Mouse (Mus musculus) kidney, postnatal 0 days (tissue): ENCODE data around the gene Mien1. TPM values are rescaled to one million over a fixed set of nuclear protein-coding genes. Genes with fewer than 3 reads are reported as not detected.

Source experiments
- ATAC-seq: fragments of 200-750 bp; cut with Nextera tagmentation; replicated peaks from 2 replicates; pipeline ENCODE4 v1.8.0; 2017; ENCODE audit warnings: low read depth, moderate number of reproducible peaks, moderate TSS enrichment, moderate library complexity; ENCODE audit not compliant: low FRiP score
- DNase-seq: peaks from one replicate; pipeline ENCODE4 v3.0.0-alpha.2; 2016; ENCODE audit warnings: low spot score
- H3K27ac ChIP-seq: fragments of 300-500 bp; sonication (generic); 2 replicates; pipeline ENCODE4 v1.5.1; 2014; ENCODE audit warnings: mild to moderate bottlenecking
- H3K27me3 ChIP-seq: fragments of 300-500 bp; sonication (generic); 2 replicates; pipeline ENCODE4 v1.6.1; 2014; ENCODE audit warnings: low read length, mixed read lengths; ENCODE audit not compliant: insufficient read depth
- H3K36me3 ChIP-seq: fragments of 300-500 bp; sonication (generic); 2 replicates; pipeline ENCODE4 v1.6.1; 2014; ENCODE audit warnings: low read length, mixed read lengths; ENCODE audit not compliant: insufficient read depth
- H3K4me1 ChIP-seq: fragments of 300-500 bp; sonication (generic); replicated peaks from 2 replicates; pipeline ENCODE4 v1.6.1; 2014; ENCODE audit warnings: antibody characterized with exemption, low read length, mixed read lengths; ENCODE audit not compliant: insufficient read depth
- H3K4me2 ChIP-seq: fragments of 300-500 bp; sonication (generic); 2 replicates; pipeline ENCODE4 v1.6.1; 2014; ENCODE audit warnings: mild to moderate bottlenecking, low read length, moderate library complexity, mixed read lengths
- H3K4me3 ChIP-seq: fragments of 300-500 bp; sonication (generic); replicated peaks from 2 replicates; pipeline ENCODE4 v1.5.1; 2014; ENCODE audit warnings: low read depth, low read length
- H3K9ac ChIP-seq: fragments of 300-500 bp; sonication (generic); 2 replicates; pipeline ENCODE4 v1.6.1; 2014; ENCODE audit warnings: low read depth, low read length
- H3K9me3 ChIP-seq: fragments of 300-500 bp; sonication (generic); replicated peaks from 2 replicates; pipeline ENCODE4 v1.6.1; 2016; ENCODE audit warnings: low read length, inconsistent platforms, mixed read lengths
- CTCF ChIP-seq: IDR thresholded peaks from 2 replicates; pipeline ENCODE4 v1.5.1; 2016; ENCODE audit warnings: antibody characterized with exemption, low read depth, mild to moderate bottlenecking, moderate library complexity
- WGBS: fragments of 180-500 bp; shearing (Covaris S2); extraction: QIAGEN DNeasy Blood & Tissue Kit; methylation state at CpG from one replicate; pipeline ENCODE4 v1.1.7; 2014; 5-methylcytosine and 5-hydroxymethylcytosine counted together
- polyA plus RNA-seq: library from polyadenylated mRNA; unstranded; fragments of >200 nt; fragmentation: Nextera tagmentation; extraction: Ambion mirVana; gene quantifications from 2 replicates; pipeline ENCODE4 v1.2.1, GENCODE M21; 2015

Gene Mien1
- polyA plus RNA-seq: 155 and 158 TPM in 2 replicates

- WGBS: 2% methylated on average over 43 of the region's 43 CpGs
- Histone ChIP-seq H3K36me3 (peaks cover 22% of the 10 kb centered on the region), H3K4me2 (peak within 1 kb of the TSS; percentile 95), H3K9me3 (no peaks in the 10 kb centered on the region), H3K4me1 (no peaks in the 10 kb centered on the region; the same call in 1 of the 2 replicates), H3K9ac (peak within 1 kb of the TSS; percentile 70), H3K27ac (peak within 1 kb of the TSS; percentile 66), H3K27me3 (no peaks in the 10 kb centered on the region), H3K4me3 (peak within 1 kb of the TSS; percentile 62)
- DNase-seq: peak; percentile 95
- TF ChIP-seq CTCF: peak; percentile 98
- peak; percentile 93 for ATAC-seq
Measured at GRCm38 (mm10) chr11:98438331-98439158, at the start of gene Mien1. Mien1 (minus strand) TSS chr11:98438991.

DNA sequence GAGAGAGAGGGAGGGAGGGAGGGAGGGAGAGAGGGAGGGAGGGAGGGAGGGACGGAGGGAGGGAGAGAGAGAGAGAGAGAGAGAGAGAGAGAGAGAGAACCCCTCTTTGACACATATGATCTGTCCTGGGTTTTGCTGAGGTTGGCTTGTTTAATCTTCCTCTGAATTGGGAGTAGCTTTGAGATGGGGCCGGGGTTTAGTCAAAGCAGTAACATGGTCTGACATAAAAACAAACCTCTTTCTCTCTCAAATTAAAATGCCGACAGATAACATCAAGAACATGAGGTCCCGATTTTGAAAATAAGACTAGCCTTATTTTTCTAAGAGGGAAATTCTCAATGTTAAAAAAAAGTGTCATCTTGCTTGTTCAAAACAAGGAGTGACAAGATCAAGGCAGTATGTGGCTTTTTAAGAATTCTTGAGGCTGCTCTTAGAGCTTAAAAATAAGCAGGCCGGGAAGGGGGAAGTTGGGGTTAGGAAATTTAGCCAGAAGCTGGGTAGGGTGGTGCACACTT is 48.8 kb upstream of the Mien1 start:
- Histone ChIP-seq H3K36me3 (no peaks in the 10 kb centered on the region), H3K4me2 (no peak overlapping the region), H3K9ac (no peak overlapping the region), H3K9me3 (no peaks in the 10 kb centered on the region), H3K27me3 (no peaks in the 10 kb centered on the region), H3K4me3 (no peak overlapping the region), H3K27ac (no peak overlapping the region), H3K4me1 (no peaks in the 10 kb centered on the region)
- no peak for ATAC-seq
- WGBS: 55% methylated on average over 5 of the region's 5 CpGs
- no peak for DNase-seq
- TF ChIP-seq CTCF: no peak

DNA sequence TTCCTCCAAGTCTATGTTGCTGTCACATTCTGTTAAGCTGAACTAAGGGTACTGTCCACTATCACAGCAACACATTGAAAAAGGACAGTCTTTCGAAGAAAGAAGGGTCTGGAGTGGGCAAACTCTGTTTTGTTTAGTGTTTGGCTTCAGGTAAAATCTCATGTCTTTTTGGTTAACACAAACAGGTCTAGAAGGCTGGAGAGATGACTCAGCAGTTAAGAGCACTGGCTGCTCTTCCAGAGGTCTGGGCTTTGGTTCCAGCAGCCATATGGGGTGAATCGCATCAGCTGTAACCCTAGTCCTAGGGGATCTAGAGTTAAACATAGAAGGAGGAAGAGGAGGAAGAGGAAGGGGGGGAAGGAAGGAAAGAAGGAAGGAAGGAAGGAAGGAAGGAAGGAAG is 47.0 kb upstream of the Mien1 start:
- Histone ChIP-seq H3K9me3 (no peaks in the 10 kb centered on the region), H3K4me2 (no peak overlapping the region), H3K27me3 (no peaks in the 10 kb centered on the region), H3K4me3 (no peak overlapping the region), H3K27ac (no peak overlapping the region), H3K36me3 (no peaks in the 10 kb centered on the region), H3K9ac (no peak overlapping the region), H3K4me1 (no peaks in the 10 kb centered on the region)
- 87% methylated on average over 2 of the region's 2 CpGs for WGBS
- DNase-seq (no peak), ATAC-seq (no peak)
- TF ChIP-seq CTCF: no peak

GRCm38 (mm10) chr11:98482067-98482466 is 43.3 kb upstream of the Mien1 start:
- no peak overlapping the region for H3K4me2 ChIP-seq
- H3K27me3 ChIP-seq: no peaks in the 10 kb centered on the region
- no peaks in the 10 kb centered on the region for H3K4me1 ChIP-seq
- H3K9me3 ChIP-seq: no peaks in the 10 kb centered on the region
- H3K9ac ChIP-seq: no peak overlapping the region
- H3K4me3 ChIP-seq: no peak overlapping the region
- no peak for TF ChIP-seq CTCF
- no peaks in the 10 kb centered on the region for H3K36me3 ChIP-seq
- DNase-seq: no peak
- no peak for ATAC-seq
- 79% methylated on average over 10 of the region's 10 CpGs for WGBS
- H3K27ac ChIP-seq: no peak overlapping the region

DNA sequence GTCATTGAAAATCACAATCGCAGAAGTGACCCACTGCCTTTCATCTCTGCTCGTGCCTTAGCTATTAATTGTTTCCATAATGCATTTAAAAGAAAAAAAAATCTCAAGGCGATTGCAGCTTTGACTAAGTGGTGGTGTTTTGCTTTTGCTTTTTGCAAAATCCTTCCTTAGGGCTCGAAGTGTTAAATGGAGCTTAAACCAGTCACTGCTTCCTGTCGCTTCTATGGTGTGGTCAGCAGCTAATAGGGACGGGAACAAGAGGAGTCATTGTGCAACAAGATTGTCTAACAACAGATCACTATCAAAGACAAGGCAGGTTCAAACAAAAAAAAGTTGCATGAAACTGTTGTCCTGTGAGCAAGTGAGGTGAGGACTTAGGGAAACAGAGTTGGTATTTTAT is 42.4 kb upstream of the Mien1 start:
- ATAC-seq (no peak), DNase-seq (no peak)
- Histone ChIP-seq H3K27me3 (no peaks in the 10 kb centered on the region), H3K4me1 (no peaks in the 10 kb centered on the region), H3K4me3 (no peak overlapping the region), H3K36me3 (no peaks in the 10 kb centered on the region), H3K9me3 (no peaks in the 10 kb centered on the region), H3K9ac (no peak overlapping the region), H3K4me2 (no peak overlapping the region), H3K27ac (no peak overlapping the region)
- WGBS: 56% methylated on average over 6 of the region's 6 CpGs
- TF ChIP-seq CTCF: no peak

DNA sequence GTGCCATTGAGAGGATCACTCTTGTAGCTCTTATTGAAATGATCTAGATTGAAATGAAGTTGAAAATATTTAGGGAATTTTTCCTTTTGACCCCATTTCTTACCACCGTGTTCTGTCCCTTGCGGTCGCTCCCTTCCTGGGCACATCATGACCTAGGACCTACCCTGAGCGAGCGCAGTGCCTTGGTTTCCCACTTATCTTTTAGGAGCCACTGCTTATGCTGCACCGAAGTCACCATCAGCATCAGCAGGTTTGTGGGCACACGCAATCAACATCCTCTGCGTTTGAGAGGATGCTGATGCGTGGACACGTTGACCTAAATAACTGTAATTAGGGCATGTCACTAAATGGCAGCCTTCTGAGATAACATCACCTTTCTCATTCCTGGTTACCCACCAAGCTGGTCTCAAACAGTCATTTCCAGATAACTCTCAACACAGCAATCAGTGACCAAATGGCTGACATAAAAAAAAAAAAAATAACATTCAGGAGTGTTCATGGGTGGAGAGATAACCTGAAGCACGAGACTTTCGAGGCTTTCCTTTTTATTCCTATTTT is 41.2 kb upstream of the Mien1 start:
- no peak for TF ChIP-seq CTCF
- H3K4me1 ChIP-seq: no peaks in the 10 kb centered on the region
- no peaks in the 10 kb centered on the region for H3K36me3 ChIP-seq
- no peak overlapping the region for H3K4me2 ChIP-seq
- H3K4me3 ChIP-seq: no peak overlapping the region
- H3K27ac ChIP-seq: no peak overlapping the region
- no peak for DNase-seq
- H3K9ac ChIP-seq: no peak overlapping the region
- no peaks in the 10 kb centered on the region for H3K27me3 ChIP-seq
- WGBS: 81% methylated on average over 12 of the region's 12 CpGs
- ATAC-seq: no peak
- H3K9me3 ChIP-seq: no peaks in the 10 kb centered on the region
